Mouse (Mus musculus): ENCODE data around the gene Spry2. TPM values are rescaled to one million over a fixed set of nuclear protein-coding genes. Genes with fewer than 3 reads are reported as not detected.

Spry2 gene
- polyA plus RNA-seq, 1 experiment from 2014 or later, result 88.9 TPM

- no peak overlapping the region for H3K4me2 ChIP-seq (replicated peaks; ENCODE audit: low read depth, low read length)
- no peak for ATAC-seq
- H3K9ac ChIP-seq (replicated peaks; ENCODE audit: low read depth), result no peak overlapping the region
- no peaks in the 10 kb centered on the region for H3K9me3 ChIP-seq (ENCODE audit: low read length)
- H3K4me3 ChIP-seq (ENCODE audit: low read depth, low read length), result no peak overlapping the region
- H3K4me1 ChIP-seq (ENCODE audit: insufficient read depth, low read depth, low read length), result no peaks in the 10 kb centered on the region
- no peak for DNase-seq (ENCODE audit: low spot score)
- H3K27ac ChIP-seq (ENCODE audit: low read length), result no peak overlapping the region
- no peaks in the 10 kb centered on the region for H3K27me3 ChIP-seq (replicated peaks; ENCODE audit: insufficient read depth, low read length)
- TF ChIP-seq CTCF (IDR thresholded peaks at IDR 0.05) (no peak), EP300 (IDR thresholded peaks at IDR 0.05) (no peak)
- no peaks in the 10 kb centered on the region for H3K36me3 ChIP-seq (ENCODE audit: insufficient read depth, low read length)
- 70% methylated on average over 11 of the region's 11 CpGs for WGBS
Observed at GRCm38 (mm10) chr14:105862199-105862598, 34.4 kb downstream of the Spry2 start.

GRCm38 (mm10) chr14:105860920-105861319, 35.7 kb downstream of the Spry2 start:
- WGBS, result 28% methylated on average over 6 of the region's 6 CpGs
- no peaks in the 10 kb centered on the region for H3K27me3 ChIP-seq (replicated peaks; ENCODE audit: insufficient read depth, low read length)
- H3K27ac ChIP-seq (ENCODE audit: low read length), result no peak overlapping the region
- H3K36me3 ChIP-seq (ENCODE audit: insufficient read depth, low read length), result no peaks in the 10 kb centered on the region
- H3K4me3 ChIP-seq (ENCODE audit: low read depth, low read length), result no peak overlapping the region
- ATAC-seq, result no peak
- DNase-seq (ENCODE audit: low spot score), result no peak
- H3K9ac ChIP-seq (replicated peaks; ENCODE audit: low read depth), result no peak overlapping the region
- H3K4me2 ChIP-seq (replicated peaks; ENCODE audit: low read depth, low read length), result no peak overlapping the region
- H3K9me3 ChIP-seq (ENCODE audit: low read length), result no peaks in the 10 kb centered on the region
- H3K4me1 ChIP-seq (ENCODE audit: insufficient read depth, low read depth, low read length), result no peaks in the 10 kb centered on the region
- no peak for TF ChIP-seq EP300 (IDR thresholded peaks at IDR 0.05)
- no peak for TF ChIP-seq CTCF (IDR thresholded peaks at IDR 0.05)

DNA sequence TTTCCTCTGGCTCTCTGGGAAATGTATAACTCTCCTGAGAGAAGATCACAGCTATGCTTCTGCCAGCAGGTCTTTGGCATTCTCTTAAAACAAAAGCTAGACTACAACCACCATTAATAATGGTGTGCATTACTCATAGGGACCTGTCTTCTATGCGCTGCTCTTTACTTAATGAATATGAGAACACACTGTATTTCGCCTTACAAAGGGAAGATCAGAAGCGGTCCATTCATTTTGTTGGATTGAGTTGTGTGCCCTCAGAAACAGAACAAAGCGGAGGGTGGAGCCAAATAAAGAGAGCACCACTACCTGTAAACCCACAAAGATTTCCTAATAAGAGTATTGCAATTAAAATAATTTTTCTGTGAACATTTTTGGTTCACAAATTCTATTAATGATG, 36.3 kb downstream of the Spry2 start:
- H3K9ac ChIP-seq (replicated peaks; ENCODE audit: low read depth), result no peak overlapping the region
- no peaks in the 10 kb centered on the region for H3K4me1 ChIP-seq (ENCODE audit: insufficient read depth, low read depth, low read length)
- H3K9me3 ChIP-seq (ENCODE audit: low read length), result no peaks in the 10 kb centered on the region
- TF ChIP-seq EP300 (IDR thresholded peaks at IDR 0.05), result no peak
- no peak for TF ChIP-seq CTCF (IDR thresholded peaks at IDR 0.05)
- no peak overlapping the region for H3K4me2 ChIP-seq (replicated peaks; ENCODE audit: low read depth, low read length)
- no peak overlapping the region for H3K27ac ChIP-seq (ENCODE audit: low read length)
- no peaks in the 10 kb centered on the region for H3K27me3 ChIP-seq (replicated peaks; ENCODE audit: insufficient read depth, low read length)
- WGBS, result 95% methylated on average over 4 of the region's 4 CpGs
- DNase-seq (ENCODE audit: low spot score), result no peak
- no peaks in the 10 kb centered on the region for H3K36me3 ChIP-seq (ENCODE audit: insufficient read depth, low read length)
- H3K4me3 ChIP-seq (ENCODE audit: low read depth, low read length), result no peak overlapping the region
- ATAC-seq, result no peak

DNA sequence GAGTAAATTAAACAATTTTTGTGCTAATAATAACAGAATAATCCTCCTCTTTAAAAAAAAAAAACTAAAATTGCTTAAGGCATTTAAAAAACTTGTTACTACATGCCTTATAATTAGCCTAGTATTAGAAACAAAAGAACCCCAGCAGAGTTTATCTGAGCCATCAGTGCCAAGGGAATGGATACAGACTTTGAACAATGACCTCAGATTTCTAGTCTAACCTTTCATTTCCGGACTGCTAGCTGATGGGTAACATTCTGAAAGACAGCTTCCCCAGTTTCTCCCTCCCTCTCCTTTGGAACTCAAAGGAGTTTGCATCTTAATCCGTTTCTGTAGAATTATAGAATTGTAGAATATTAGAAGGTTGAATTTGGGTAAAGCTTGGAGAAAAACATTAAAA, 36.7 kb downstream of the Spry2 start:
- DNase-seq (ENCODE audit: low spot score), result no peak
- H3K27ac ChIP-seq (ENCODE audit: low read length), result no peak overlapping the region
- H3K9ac ChIP-seq (replicated peaks; ENCODE audit: low read depth), result no peak overlapping the region
- no peaks in the 10 kb centered on the region for H3K9me3 ChIP-seq (ENCODE audit: low read length)
- ATAC-seq, result no peak
- no peaks in the 10 kb centered on the region for H3K36me3 ChIP-seq (ENCODE audit: insufficient read depth, low read length)
- WGBS, result 38% methylated on average over 2 of the region's 2 CpGs
- no peak overlapping the region for H3K4me3 ChIP-seq (ENCODE audit: low read depth, low read length)
- H3K4me2 ChIP-seq (replicated peaks; ENCODE audit: low read depth, low read length), result no peak overlapping the region
- H3K27me3 ChIP-seq (replicated peaks; ENCODE audit: insufficient read depth, low read length), result no peaks in the 10 kb centered on the region
- TF ChIP-seq CTCF (IDR thresholded peaks at IDR 0.05) (no peak), EP300 (IDR thresholded peaks at IDR 0.05) (no peak)
- no peaks in the 10 kb centered on the region for H3K4me1 ChIP-seq (ENCODE audit: insufficient read depth, low read depth, low read length)

GRCm38 (mm10) chr14:105859368-105859767, 37.3 kb downstream of the Spry2 start:
- no peak overlapping the region for H3K9ac ChIP-seq (replicated peaks; ENCODE audit: low read depth)
- H3K9me3 ChIP-seq (ENCODE audit: low read length), result no peaks in the 10 kb centered on the region
- no peaks in the 10 kb centered on the region for H3K36me3 ChIP-seq (ENCODE audit: insufficient read depth, low read length)
- WGBS, result 52% methylated on average over 4 of the region's 4 CpGs
- no peak for ATAC-seq
- H3K4me2 ChIP-seq (replicated peaks; ENCODE audit: low read depth, low read length), result no peak overlapping the region
- no peaks in the 10 kb centered on the region for H3K27me3 ChIP-seq (replicated peaks; ENCODE audit: insufficient read depth, low read length)
- no peak overlapping the region for H3K4me3 ChIP-seq (ENCODE audit: low read depth, low read length)
- TF ChIP-seq EP300 (IDR thresholded peaks at IDR 0.05) (no peak), CTCF (IDR thresholded peaks at IDR 0.05) (no peak)
- no peak overlapping the region for H3K27ac ChIP-seq (ENCODE audit: low read length)
- DNase-seq (ENCODE audit: low spot score), result no peak
- H3K4me1 ChIP-seq (ENCODE audit: insufficient read depth, low read depth, low read length), result no peaks in the 10 kb centered on the region

- DNase-seq (ENCODE audit: low spot score), result no peak
- Histone ChIP-seq H3K4me3 (ENCODE audit: low read depth, low read length) (no peak overlapping the region), H3K9me3 (ENCODE audit: low read length) (no peaks in the 10 kb centered on the region), H3K4me2 (replicated peaks; ENCODE audit: low read depth, low read length) (no peak overlapping the region), H3K27ac (ENCODE audit: low read length) (no peak overlapping the region), H3K27me3 (replicated peaks; ENCODE audit: insufficient read depth, low read length) (no peaks in the 10 kb centered on the region), H3K4me1 (ENCODE audit: insufficient read depth, low read depth, low read length) (no peaks in the 10 kb centered on the region), H3K36me3 (ENCODE audit: insufficient read depth, low read length) (no peaks in the 10 kb centered on the region), H3K9ac (replicated peaks; ENCODE audit: low read depth) (no peak overlapping the region)
- ATAC-seq, result no peak
- WGBS, result 42% methylated on average over 5 of the region's 5 CpGs
- TF ChIP-seq CTCF (IDR thresholded peaks at IDR 0.05), result no peak
- TF ChIP-seq EP300 (IDR thresholded peaks at IDR 0.05), result no peak
Observed at GRCm38 (mm10) chr14:105858935-105859334, 37.7 kb downstream of the Spry2 start.
